Mouse (Mus musculus) G1E (cell line): ENCODE results near the gene Dnmt3a.

ENCODE experiments used
- CTCF ChIP-seq: IDR thresholded peaks from 2 replicates; pipeline ENCODE4 v1.5.1; 2012; ENCODE audit warnings: low read depth, low read length, inconsistent platforms, mixed read lengths
- POLR2AphosphoS5 ChIP-seq: IDR thresholded peaks from 2 replicates; pipeline ENCODE4 v1.6.1; 2012; ENCODE audit warnings: low read depth, low read length, inconsistent platforms; ENCODE audit not compliant: insufficient replicate concordance
- TAL1 ChIP-seq: conservative IDR thresholded peaks from 2 replicates; pipeline ENCODE4 v1.6.1; 2012; ENCODE audit warnings: low read depth, low read length, inconsistent platforms, mixed read lengths

DNA sequence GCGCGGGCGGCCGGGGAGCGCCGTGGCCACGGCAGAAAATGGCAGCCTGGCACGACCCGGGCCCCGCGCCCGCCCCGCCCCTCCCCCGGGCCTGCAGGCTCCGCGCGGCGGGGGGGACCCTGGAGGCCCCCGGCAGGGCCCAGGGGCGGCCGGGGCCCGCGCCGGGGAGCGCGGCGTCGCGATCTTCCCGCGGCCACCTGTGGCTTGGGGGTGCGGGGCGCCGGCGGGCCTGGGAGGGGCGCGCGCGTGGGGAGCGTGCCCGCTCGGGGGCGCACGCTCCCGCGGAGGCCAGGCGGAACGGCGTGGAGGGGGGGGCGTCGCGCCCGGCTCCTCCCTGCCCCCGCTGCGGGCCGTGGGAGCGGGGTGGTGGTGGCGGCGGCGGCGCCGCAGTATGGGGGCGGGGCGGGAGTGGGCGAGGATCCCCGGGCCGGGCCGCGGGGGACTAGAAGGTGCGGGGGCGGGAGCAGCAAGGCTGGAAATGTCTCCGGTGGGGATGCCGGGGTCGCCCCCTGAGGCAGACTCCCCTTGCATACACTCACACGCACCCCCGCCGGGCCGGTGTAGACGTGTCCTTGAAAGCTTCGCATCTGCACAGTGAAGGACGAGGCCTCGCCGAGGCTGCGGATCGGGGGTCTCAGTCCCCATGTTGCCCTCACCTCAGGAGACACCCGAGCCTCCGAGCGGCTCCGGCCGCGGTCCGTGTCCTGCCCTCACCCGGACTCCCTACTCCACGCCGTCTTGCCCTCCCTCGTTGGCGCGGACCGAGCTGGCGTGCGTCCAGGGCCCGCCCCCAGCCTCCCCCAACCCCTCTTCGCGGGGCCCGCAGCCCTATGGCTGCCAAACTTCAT lies 2.0 kb downstream of the Dnmt3a start:
- TF ChIP-seq TAL1 (no peak), CTCF (no peak), POLR2AphosphoS5 (no peak)
